Mouse (Mus musculus): Measurements from ENCODE around the gene Ephx3.

The Ephx3 gene

GRCm38 (mm10) chr17:32172485-32172884 lies 16.9 kb downstream of the Ephx3 start:
- no peak for DNase-seq

- DNase-seq, result no peak
Measured at GRCm38 (mm10) chr17:32169518-32170225, 19.7 kb downstream of the Ephx3 start.

- no peak for DNase-seq
Measured at GRCm38 (mm10) chr17:32166687-32167086, 22.7 kb downstream of the Ephx3 start, which contains the start of gene Notch3. Gene Notch3, minus strand, starts transcription at chr17:32166852.

- no peak for DNase-seq
Measured at GRCm38 (mm10) chr17:32165803-32166595, 23.4 kb downstream of the Ephx3 start.

GRCm38 (mm10) chr17:32165266-32165802 lies 24.0 kb downstream of the Ephx3 start:
- no peak for DNase-seq

- DNase-seq, result no peak
Measured at GRCm38 (mm10) chr17:32164780-32165179, 24.6 kb downstream of the Ephx3 start.

- no peak for DNase-seq
Measured at GRCm38 (mm10) chr17:32163910-32164650, 25.3 kb downstream of the Ephx3 start.

- peak; percentile 18 for DNase-seq
Measured at GRCm38 (mm10) chr17:32162112-32162850, 27.1 kb downstream of the Ephx3 start.

- DNase-seq, result no peak
Measured at GRCm38 (mm10) chr17:32160882-32161281, 28.5 kb downstream of the Ephx3 start.

GRCm38 (mm10) chr17:32158841-32159240 lies 30.5 kb downstream of the Ephx3 start:
- DNase-seq, result no peak

- no peak for DNase-seq
Measured at GRCm38 (mm10) chr17:32146718-32147117, 42.6 kb downstream of the Ephx3 start.

GRCm38 (mm10) chr17:32142907-32143854 lies 46.2 kb downstream of the Ephx3 start:
- DNase-seq, result peak; percentile 75

GRCm38 (mm10) chr17:32142234-32142633 lies 47.1 kb downstream of the Ephx3 start:
- DNase-seq, result no peak
